Mouse (Mus musculus) heart, adult 2 months (tissue): ENCODE results near the gene Wnt8b. TPM values are rescaled to one million over a fixed set of nuclear protein-coding genes. Genes with fewer than 3 reads are reported as not detected.

Experiments
- DNase-seq, 2 experiments: peaks; one replicate each; pipeline ENCODE4 v3.0.0; 2021
- H3K27ac ChIP-seq: fragments of 200-600 bp; 2 replicates; pipeline ENCODE4 v1.8.1; 2022
- H3K27me3 ChIP-seq: fragments of 200-500 bp; 2 replicates; pipeline ENCODE4 v1.6.1; 2012; ENCODE audit warnings: mild to moderate bottlenecking, low read length, inconsistent platforms, mixed read lengths; ENCODE audit not compliant: control insufficient read depth, insufficient read depth
- H3K36me3 ChIP-seq: fragments of 200-500 bp; 2 replicates; pipeline ENCODE4 v1.6.1; 2012; ENCODE audit warnings: low read length, inconsistent platforms; ENCODE audit not compliant: control insufficient read depth, insufficient read depth
- H3K4me1 ChIP-seq: fragments of 200-500 bp; 2 replicates; pipeline ENCODE4 v1.6.1; 2011; ENCODE audit warnings: low read length; ENCODE audit not compliant: control insufficient read depth, insufficient read depth
- H3K4me3 ChIP-seq: fragments of 200-600 bp; 2 replicates; pipeline ENCODE4 v1.8.1; 2022
- H3K79me2 ChIP-seq: fragments of 200-500 bp; replicated peaks from 2 replicates; pipeline ENCODE4 v1.6.1; 2012; ENCODE audit warnings: mild to moderate bottlenecking, inconsistent platforms, low read length, moderate library complexity, mixed read lengths; ENCODE audit not compliant: control insufficient read depth, insufficient read depth
- H3K9ac ChIP-seq: fragments of 200-500 bp; 2 replicates; pipeline ENCODE4 v1.6.1; 2012; ENCODE audit warnings: low read depth, mild to moderate bottlenecking, control low read depth, inconsistent platforms, low read length, mixed read lengths
- CTCF ChIP-seq: fragments of 200-600 bp; IDR thresholded peaks from 2 replicates; pipeline ENCODE4 v1.8.1; 2022; ENCODE audit warnings: antibody characterized with exemption, mild to moderate bottlenecking, moderate library complexity
- EP300 ChIP-seq: fragments of 200-500 bp; IDR thresholded peaks from 2 replicates; pipeline ENCODE4 v1.6.1; 2011; ENCODE audit warnings: low read depth, low read length, control low read depth; ENCODE audit not compliant: insufficient read depth
- POLR2A ChIP-seq: fragments of 200-500 bp; IDR thresholded peaks from 2 replicates; pipeline ENCODE4 v1.6.1; 2011; ENCODE audit warnings: mild to moderate bottlenecking, low read depth, low read length, control low read depth; ENCODE audit not compliant: insufficient read depth
- WGBS: fragments of 180-500 bp; shearing (Covaris S2); methylation state at CpG from one replicate; pipeline ENCODE4 v1.1.7; 2018; 5-methylcytosine and 5-hydroxymethylcytosine counted together
- intact Hi-C: fragments of 180-260 bp; cut with DNase I; formaldehyde crosslinking; loops from one replicate; pipeline ENCODE4 v1.15.1; 2025
- long read RNA-seq: library from polyadenylated mRNA; stranded (forward); transcript quantifications from one replicate; pipeline ENCODE4 v2.0.0, GENCODE M21; 2021
- polyA plus RNA-seq: library from polyadenylated mRNA; depleted of rRNA; stranded (reverse); fragments of >200 nt; gene quantifications from 2 replicates; pipeline ENCODE4 v1.2.3, GENCODE M21; 2012; rRNA removed
- total RNA-seq, 2 experiments: library from RNA; stranded (reverse); gene quantifications; 2 replicates each; pipeline ENCODE4 v1.2.3; 2021

Gene Wnt8b
- total RNA-seq, result not detected
- not detected in 2 replicates for polyA plus RNA-seq
- long read RNA-seq, result 0 reads

GRCm38 (mm10) chr19:44493128-44493527 lies at the start of gene Wnt8b:
Gene Wnt8b, plus strand, starts transcription at chr19:44493472.
- Histone ChIP-seq H3K79me2 (no peaks in the 10 kb centered on the region), H3K4me3 (no peak within 1 kb of the TSS), H3K9ac (no peak within 1 kb of the TSS), H3K36me3 (no peaks in the 10 kb centered on the region), H3K27ac (no peak within 1 kb of the TSS), H3K27me3 (no peaks in the 10 kb centered on the region), H3K4me1 (no peaks in the 10 kb centered on the region)
- 31% methylated on average over 8 of the region's 8 CpGs for WGBS
- no peak for TF ChIP-seq EP300
- no peak for TF ChIP-seq POLR2A
- no peak for DNase-seq
- intact Hi-C loops, result no loop called here

- 70% methylated on average over 3 of the region's 3 CpGs for WGBS
- peak in 1 of 2 experiments; percentile 22 for DNase-seq
These were observed 47.5 kb upstream of the Wnt8b start for GRCm38 (mm10) chr19:44445755-44446154.

GRCm38 (mm10) chr19:44447927-44448326 lies 45.3 kb upstream of the Wnt8b start:
- Histone ChIP-seq H3K4me3 (no peak overlapping the region), H3K27me3 (no peaks in the 10 kb centered on the region), H3K36me3 (no peaks in the 10 kb centered on the region), H3K27ac (no peak overlapping the region), H3K9ac (no peak overlapping the region), H3K4me1 (no peaks in the 10 kb centered on the region), H3K79me2 (no peaks in the 10 kb centered on the region)
- TF ChIP-seq POLR2A, result no peak
- TF ChIP-seq EP300, result no peak
- no peak for TF ChIP-seq CTCF
- intact Hi-C loops, result no loop called here
- WGBS, result 78% methylated on average over 4 of the region's 4 CpGs
- no peak for DNase-seq

More at GRCm38 (mm10) chr19:44445755-44446154, 47.5 kb upstream of the Wnt8b start:
- Histone ChIP-seq H3K36me3 (no peaks in the 10 kb centered on the region), H3K27ac (no peak overlapping the region), H3K79me2 (no peaks in the 10 kb centered on the region), H3K4me1 (no peaks in the 10 kb centered on the region), H3K9ac (no peak overlapping the region), H3K27me3 (no peaks in the 10 kb centered on the region), H3K4me3 (no peak overlapping the region)
- intact Hi-C loops, result no loop called here
- TF ChIP-seq EP300 (no peak), CTCF (no peak), POLR2A (no peak)

- H3K36me3 ChIP-seq, result no peaks in the 10 kb centered on the region
- no peaks in the 10 kb centered on the region for H3K27me3 ChIP-seq
- H3K4me1 ChIP-seq, result peaks cover 2% of the 10 kb centered on the region
- no peak overlapping the region for H3K9ac ChIP-seq
- intact Hi-C loops, result no loop called here
- DNase-seq, result no peak
- 90% methylated on average over 6 of the region's 6 CpGs for WGBS
- H3K27ac ChIP-seq, result no peak overlapping the region
- no peak for TF ChIP-seq EP300
- TF ChIP-seq POLR2A, result no peak
- no peak for TF ChIP-seq CTCF
- no peak overlapping the region for H3K4me3 ChIP-seq
- H3K79me2 ChIP-seq, result no peaks in the 10 kb centered on the region
These were observed 38.4 kb upstream of the Wnt8b start for GRCm38 (mm10) chr19:44454862-44455261.

- Histone ChIP-seq H3K79me2 (no peaks in the 10 kb centered on the region), H3K27me3 (no peaks in the 10 kb centered on the region), H3K27ac (no peak overlapping the region), H3K4me1 (peaks cover 2% of the 10 kb centered on the region), H3K36me3 (no peaks in the 10 kb centered on the region), H3K4me3 (no peak overlapping the region), H3K9ac (no peak overlapping the region)
- no peak for DNase-seq
- WGBS, result 69% methylated on average over 8 of the region's 8 CpGs
- intact Hi-C loops, result no loop called here
- no peak for TF ChIP-seq CTCF
- TF ChIP-seq POLR2A, result no peak
These were observed 37.9 kb upstream of the Wnt8b start for GRCm38 (mm10) chr19:44455356-44455755.

GRCm38 (mm10) chr19:44457359-44458055 lies 35.8 kb upstream of the Wnt8b start:
- no peak for TF ChIP-seq EP300
- no peak for TF ChIP-seq POLR2A
- TF ChIP-seq CTCF, result no peak
- H3K4me1 ChIP-seq, result peaks cover 2% of the 10 kb centered on the region
- no peaks in the 10 kb centered on the region for H3K79me2 ChIP-seq
- no peak overlapping the region for H3K4me3 ChIP-seq
- H3K36me3 ChIP-seq, result no peaks in the 10 kb centered on the region
- no peaks in the 10 kb centered on the region for H3K27me3 ChIP-seq
- WGBS, result 48% methylated on average over 3 of the region's 3 CpGs
- no peak overlapping the region for H3K9ac ChIP-seq
- peak in 1 of 2 experiments; percentile 29 for DNase-seq
- intact Hi-C loops, result no loop called here
- no peak overlapping the region for H3K27ac ChIP-seq
